Mouse (Mus musculus) CH12.LX (cell line): Measurements from ENCODE around the gene Aqr. TPM values are rescaled to one million over a fixed set of nuclear protein-coding genes. Genes with fewer than 3 reads are reported as not detected.
A peak's percentile ranks its signal among the peaks of the same experiment; 100 is the strongest.

Experiments used
- DNase-seq: peaks from one replicate; pipeline ENCODE4 v3.0.0-alpha.2; 2013; ENCODE audit errors: extremely low read depth
- H3K27ac ChIP-seq: 2 replicates; pipeline ENCODE4 v1.5.1; 2012; ENCODE audit warnings: low read depth, mild to moderate bottlenecking, control low read depth, moderate library complexity; ENCODE audit not compliant: insufficient read depth
- H3K27me3 ChIP-seq: replicated peaks from 2 replicates; pipeline ENCODE3; 2012; ENCODE audit warnings: inconsistent platforms
- H3K36me3 ChIP-seq, 2 experiments: replicated peaks in 1 of 2; 2 replicates each; pipeline versions ENCODE3 to v1.6.1; 2012; ENCODE audit warnings: inconsistent platforms in 1 of 2, low read length in 1 of 2, mild to moderate bottlenecking in 1 of 2, mixed read lengths in 1 of 2, moderate library complexity in 1 of 2; ENCODE audit not compliant: control insufficient read depth in 1 of 2, insufficient read depth in 1 of 2
- H3K4me1 ChIP-seq, 2 experiments: 2 replicates each; pipeline ENCODE4 v1.6.1; 2012; ENCODE audit warnings: inconsistent platforms in 1 of 2, moderate library complexity in 1 of 2; ENCODE audit not compliant: insufficient read depth in 2 of 2, control insufficient read depth in 1 of 2
- H3K4me2 ChIP-seq: 2 replicates; pipeline ENCODE4 v1.6.1; 2012; ENCODE audit warnings: low read depth, mild to moderate bottlenecking, control low read depth; ENCODE audit not compliant: poor library complexity, insufficient read depth, severe bottlenecking
- H3K4me3 ChIP-seq, 3 experiments: fragments of 150-350 bp in 1 of 3; sonication (generic) in 1 of 3; replicated peaks in 1 of 3; 2 replicates each; pipeline versions ENCODE3 to v1.5.1; 2011 to 2012; ENCODE audit warnings: low read depth in 2 of 3, low read length in 2 of 3, mild to moderate bottlenecking in 2 of 3, moderate library complexity in 2 of 3, control low read depth in 1 of 3, improper control_type of control experiment in 1 of 3, inconsistent platforms in 1 of 3, mixed read lengths in 1 of 3; ENCODE audit not compliant: poor library complexity in 1 of 3
- H3K79me2 ChIP-seq: replicated peaks from 2 replicates; pipeline ENCODE4 v1.6.1; 2012; ENCODE audit warnings: mild to moderate bottlenecking, moderate library complexity; ENCODE audit not compliant: control insufficient read depth, poor library complexity, insufficient read depth, severe bottlenecking; ENCODE audit errors: extremely low read depth
- H3K9ac ChIP-seq: 2 replicates; pipeline ENCODE4 v1.6.1; 2012; ENCODE audit warnings: low read depth, mild to moderate bottlenecking, control low read depth, moderate library complexity; ENCODE audit not compliant: insufficient read depth
- H3K9me3 ChIP-seq: replicated peaks from 2 replicates; pipeline ENCODE3; 2012; ENCODE audit warnings: low read length, inconsistent platforms, mixed read lengths
- BHLHE40 ChIP-seq: IDR thresholded peaks from 2 replicates; pipeline ENCODE4 v1.6.1; 2011; ENCODE audit warnings: mild to moderate bottlenecking, low read depth, low read length, improper control_type of control experiment
- CHD1 ChIP-seq: IDR thresholded peaks from 2 replicates; pipeline ENCODE4 v1.6.1; 2012; ENCODE audit warnings: low read depth, low read length, improper control_type of control experiment, inconsistent platforms
- CHD2 ChIP-seq: IDR thresholded peaks from 2 replicates; pipeline ENCODE4 v1.6.1; 2011; ENCODE audit warnings: low read length, improper control_type of control experiment
- CTCF ChIP-seq, 2 experiments: IDR thresholded peaks in 1 of 2; conservative IDR thresholded peaks in 1 of 2; 2 replicates each; pipeline ENCODE4 v1.5.1; 2011 to 2012; ENCODE audit warnings: low read depth in 2 of 2, low read length in 2 of 2, improper control_type of control experiment in 1 of 2, inconsistent platforms in 1 of 2, mild to moderate bottlenecking in 1 of 2, moderate library complexity in 1 of 2
- E2F4 ChIP-seq: IDR thresholded peaks from 2 replicates; pipeline ENCODE4 v1.6.1; 2011; ENCODE audit warnings: low read depth, low read length, improper control_type of control experiment; ENCODE audit not compliant: insufficient replicate concordance
- ELF1 ChIP-seq: IDR thresholded peaks from 2 replicates; pipeline ENCODE4 v1.6.1; 2014; ENCODE audit warnings: low read depth, mild to moderate bottlenecking, inconsistent platforms, low read length, improper control_type of control experiment
- EP300 ChIP-seq: IDR thresholded peaks from 2 replicates; pipeline ENCODE4 v1.6.1; 2011; ENCODE audit warnings: low read length, improper control_type of control experiment
- ETS1 ChIP-seq: conservative IDR thresholded peaks from 2 replicates; pipeline ENCODE4 v1.6.1; 2012; ENCODE audit warnings: low read depth, mild to moderate bottlenecking, inconsistent platforms, low read length, improper control_type of control experiment, moderate library complexity
- GABPA ChIP-seq: IDR thresholded peaks from 2 replicates; pipeline ENCODE4 v1.6.1; 2012; ENCODE audit warnings: low read depth, low read length, improper control_type of control experiment, inconsistent platforms; ENCODE audit not compliant: insufficient replicate concordance
- HCFC1 ChIP-seq: IDR thresholded peaks from 2 replicates; pipeline ENCODE4 v1.6.1; 2012; ENCODE audit warnings: low read depth, mild to moderate bottlenecking, inconsistent platforms, low read length, improper control_type of control experiment
- IRF4 ChIP-seq: IDR thresholded peaks from 2 replicates; pipeline ENCODE4 v1.6.1; 2014; ENCODE audit warnings: low read depth, mild to moderate bottlenecking, inconsistent platforms, low read length, improper control_type of control experiment
- JUN ChIP-seq: IDR thresholded peaks from 2 replicates; pipeline ENCODE4 v1.6.1; 2011; ENCODE audit warnings: low read depth, mild to moderate bottlenecking, low read length, improper control_type of control experiment, moderate library complexity; ENCODE audit not compliant: insufficient read depth
- JUND ChIP-seq: conservative IDR thresholded peaks from 2 replicates; pipeline ENCODE4 v1.6.1; 2011; ENCODE audit warnings: low read depth, low read length, improper control_type of control experiment
- KAT2A ChIP-seq: IDR thresholded peaks from 2 replicates; pipeline ENCODE4 v1.6.1; 2012; ENCODE audit warnings: low read length, improper control_type of control experiment, inconsistent platforms; ENCODE audit not compliant: insufficient replicate concordance
- MAFK ChIP-seq: IDR thresholded peaks from 2 replicates; pipeline ENCODE4 v1.6.1; 2011; ENCODE audit warnings: low read length, improper control_type of control experiment; ENCODE audit not compliant: insufficient replicate concordance
- MAX ChIP-seq: IDR thresholded peaks from 2 replicates; pipeline ENCODE4 v1.6.1; 2011; ENCODE audit warnings: low read length, improper control_type of control experiment
- MAZ ChIP-seq: IDR thresholded peaks from 2 replicates; pipeline ENCODE4 v1.6.1; 2012; ENCODE audit warnings: low read depth, mild to moderate bottlenecking, inconsistent platforms, low read length, improper control_type of control experiment, moderate library complexity
- MEF2A ChIP-seq: IDR thresholded peaks from 2 replicates; pipeline ENCODE4 v1.6.1; 2014; ENCODE audit warnings: low read depth, mild to moderate bottlenecking, inconsistent platforms, low read length, improper control_type of control experiment, borderline replicate concordance
- MXI1 ChIP-seq: IDR thresholded peaks from 2 replicates; pipeline ENCODE4 v1.6.1; 2011; ENCODE audit warnings: mild to moderate bottlenecking, low read depth, low read length, improper control_type of control experiment
- MYC ChIP-seq: IDR thresholded peaks from 2 replicates; pipeline ENCODE4 v1.6.1; 2011; ENCODE audit warnings: low read depth, mild to moderate bottlenecking, improper control_type of control experiment, low read length
- NELFE ChIP-seq: IDR thresholded peaks from 2 replicates; pipeline ENCODE4 v1.6.1; 2011; ENCODE audit warnings: low read depth, low read length, improper control_type of control experiment
- NRF1 ChIP-seq: IDR thresholded peaks from 2 replicates; pipeline ENCODE4 v1.6.1; 2014; ENCODE audit warnings: low read depth, mild to moderate bottlenecking, inconsistent platforms, low read length, improper control_type of control experiment, moderate library complexity
- PAX5 ChIP-seq: IDR thresholded peaks from 2 replicates; pipeline ENCODE4 v1.6.1; 2012; ENCODE audit warnings: low read length, inconsistent platforms, mixed read lengths
- POLR2A ChIP-seq: IDR thresholded peaks from 2 replicates; pipeline ENCODE4 v1.6.1; 2011; ENCODE audit warnings: low read depth, mild to moderate bottlenecking, improper control_type of control experiment, low read length
- POLR2AphosphoS2 ChIP-seq: IDR thresholded peaks from 2 replicates; pipeline ENCODE4 v1.6.1; 2011; ENCODE audit warnings: low read depth, low read length, improper control_type of control experiment
- RAD21 ChIP-seq: IDR thresholded peaks from 2 replicates; pipeline ENCODE4 v1.6.1; 2011; ENCODE audit warnings: low read depth, mild to moderate bottlenecking, low read length, improper control_type of control experiment, moderate library complexity
- RCOR1 ChIP-seq: conservative IDR thresholded peaks from 2 replicates; pipeline ENCODE4 v1.6.1; 2012; ENCODE audit warnings: low read depth, mild to moderate bottlenecking, inconsistent platforms, low read length, improper control_type of control experiment
- SIN3A ChIP-seq: IDR thresholded peaks from 2 replicates; pipeline ENCODE4 v1.6.1; 2012; ENCODE audit warnings: low read length, improper control_type of control experiment, inconsistent platforms
- SMC3 ChIP-seq: IDR thresholded peaks from 2 replicates; pipeline ENCODE4 v1.6.1; 2011; ENCODE audit warnings: low read depth, low read length, improper control_type of control experiment
- TBP ChIP-seq: conservative IDR thresholded peaks from 2 replicates; pipeline ENCODE4 v1.6.1; 2011; ENCODE audit warnings: low read depth, low read length, improper control_type of control experiment
- TCF12 ChIP-seq: IDR thresholded peaks from 2 replicates; pipeline ENCODE4 v1.6.1; 2014; ENCODE audit warnings: low read depth, mild to moderate bottlenecking, inconsistent platforms, low read length, improper control_type of control experiment
- UBTF ChIP-seq: IDR thresholded peaks from 2 replicates; pipeline ENCODE4 v1.6.1; 2012; ENCODE audit warnings: low read depth, mild to moderate bottlenecking, inconsistent platforms, low read length, improper control_type of control experiment, moderate library complexity
- USF1 ChIP-seq: IDR thresholded peaks from 2 replicates; pipeline ENCODE4 v1.6.1; 2014; ENCODE audit warnings: low read depth, mild to moderate bottlenecking, inconsistent platforms, low read length, improper control_type of control experiment
- USF2 ChIP-seq: conservative IDR thresholded peaks from 2 replicates; pipeline ENCODE4 v1.6.1; 2011; ENCODE audit warnings: low read depth, low read length, improper control_type of control experiment
- ZC3H11A ChIP-seq: IDR thresholded peaks from 2 replicates; pipeline ENCODE4 v1.6.1; 2012; ENCODE audit warnings: low read depth, mild to moderate bottlenecking, inconsistent platforms, low read length, improper control_type of control experiment
- ZKSCAN1 ChIP-seq: IDR thresholded peaks from 2 replicates; pipeline ENCODE4 v1.6.1; 2012; ENCODE audit warnings: low read depth, inconsistent platforms, low read length, improper control_type of control experiment, borderline replicate concordance
- ZMIZ1 ChIP-seq: IDR thresholded peaks from 2 replicates; pipeline ENCODE4 v1.6.1; 2012; ENCODE audit warnings: low read depth, mild to moderate bottlenecking, inconsistent platforms, low read length, improper control_type of control experiment
- ZNF384 ChIP-seq: IDR thresholded peaks from 2 replicates; pipeline ENCODE4 v1.6.1; 2012; ENCODE audit warnings: low read depth, low read length, improper control_type of control experiment, inconsistent platforms
- dilution Hi-C: fragments of 300-500 bp; cut with MboI; formaldehyde crosslinking; loops from 2 replicates; pipeline ENCODE4 v1.14.3; 2020; ENCODE audit warnings: low sequenced_read_pairs; ENCODE audit not compliant: extremely low pct_unique_long_range_greater_than_20kb, extremely low pct_ligation_motif_present
- in situ Hi-C: fragments of 300-500 bp; cut with MboI; formaldehyde crosslinking; loops from 3 replicates; pipeline ENCODE4 v1.14.3; 2019; ENCODE audit warnings: low sequenced_read_pairs, low pct_ligation_motif_present, low pct_unique_long_range_greater_than_20kb, mixed read lengths
- polyA plus RNA-seq: library from polyadenylated mRNA; unstranded; fragments of >175 nt; gene quantifications from 2 replicates; pipeline ENCODE4 v1.2.1, GENCODE M21; 2012; ENCODE audit warnings: low read depth; ENCODE audit not compliant: insufficient read length
- total RNA-seq, 2 experiments: library from RNA; depleted of rRNA; stranded (reverse); fragments of 300-350 nt in 1 of 2; fragments of >200 nt in 1 of 2; gene quantifications; 2 replicates each; pipeline ENCODE4 v1.2.3; 2012 to 2014

The Aqr gene
- total and polyA plus RNA-seq, 3 experiments, result 37.1 to 64.1 (median 44.0) TPM

- peak; percentile 89 for DNase-seq
- in situ Hi-C loops, result no loop called here
- H3K9me3 ChIP-seq, result no peaks in the 10 kb centered on the region
- peaks cover 0 to 16% of the 10 kb centered on the region in 2 experiments; a peak in 1 of 4 replicates for H3K4me1 ChIP-seq
- peak overlapping the region; percentile 80; the same call in 1 of the 2 replicates for H3K4me2 ChIP-seq
- H3K36me3 ChIP-seq, result peaks cover 9 to 23% of the 10 kb centered on the region in 2 experiments
- H3K9ac ChIP-seq, result peak overlapping the region; percentile 70
- dilution Hi-C loops, result no loop called here
- no peaks in the 10 kb centered on the region for H3K27me3 ChIP-seq
- H3K4me3 ChIP-seq, result peak overlapping the region; percentile 78 to 98 (median 97)
- peak; percentile 73 for TF ChIP-seq TBP
- no peak for TF ChIP-seq SMC3
- TF ChIP-seq ZNF384, result no peak
- TF ChIP-seq CTCF (conservative IDR thresholded peaks at IDR 0.05 in 1 of 2, IDR thresholded peaks at IDR 0.05 in 1 of 2; ENCODE audit: low read depth in 2 of 2, low read length in 2 of 2), result peak; percentile 62 to 80
- peak; percentile 95 for TF ChIP-seq HCFC1
- peak; percentile 77 for TF ChIP-seq TCF12
- TF ChIP-seq E2F4, result no peak
- peak; percentile 47; the same call in 1 of the 2 replicates for TF ChIP-seq MEF2A
- peak; percentile 15; the same call in 1 of the 2 replicates for TF ChIP-seq GABPA
- TF ChIP-seq IRF4, result peak; percentile 70; the same call in 1 of the 2 replicates
- TF ChIP-seq MXI1, result peak; percentile 84
- peak; percentile 95; the same call in 1 of the 2 replicates for TF ChIP-seq SIN3A
- no peak for TF ChIP-seq USF2
- TF ChIP-seq MAX, result no peak
- TF ChIP-seq RAD21, result peak; percentile 25
- TF ChIP-seq ETS1, result no peak
- TF ChIP-seq CHD2, result no peak
- TF ChIP-seq POLR2AphosphoS2, result 0 out of 2 replicates have a peak, but pooled peaks have one; percentile 52
- peak; percentile 99 for TF ChIP-seq POLR2A
- TF ChIP-seq USF1, result no peak
- TF ChIP-seq NRF1, result 0 out of 2 replicates have a peak, but pooled peaks have one; percentile 21
- TF ChIP-seq PAX5, result no peak
- no peak for TF ChIP-seq JUND
- no peak for TF ChIP-seq BHLHE40
- TF ChIP-seq MYC, result peak; percentile 60; the same call in 1 of the 2 replicates
- peak; percentile 48; the same call in 1 of the 2 replicates for TF ChIP-seq MAZ
- peak; percentile 98 for TF ChIP-seq NELFE
- peak; percentile 90; the same call in 1 of the 2 replicates for TF ChIP-seq KAT2A
- TF ChIP-seq UBTF, result no peak
- TF ChIP-seq CHD1, result no peak
- no peak for TF ChIP-seq JUN
- TF ChIP-seq ZC3H11A, result no peak
- no peak for TF ChIP-seq EP300
- TF ChIP-seq MAFK, result no peak
- TF ChIP-seq ZKSCAN1, result no peak
- peak; percentile 92 for TF ChIP-seq ELF1
- TF ChIP-seq ZMIZ1, result peak; percentile 56; the same call in 1 of the 2 replicates
- no peak for TF ChIP-seq RCOR1
- H3K27ac ChIP-seq, result no peak overlapping the region
- peaks cover 26% of the 10 kb centered on the region for H3K79me2 ChIP-seq
Observed at GRCm38 (mm10) chr2:114174651-114175484, 12.0 kb downstream of the Aqr start.
